Mouse (Mus musculus): ENCODE data around the gene Baz1b.
"Not testable (repeated sequence)": the region's sequence is repeated elsewhere in the genome, so short reads cannot be mapped to it uniquely, and the experiment has no call there.

The Baz1b gene

GRCm38 (mm10) chr5:135179616-135180015 is 7.4 kb upstream of the Baz1b start:
- no peak for DNase-seq (ENCODE audit: low spot score)

DNA sequence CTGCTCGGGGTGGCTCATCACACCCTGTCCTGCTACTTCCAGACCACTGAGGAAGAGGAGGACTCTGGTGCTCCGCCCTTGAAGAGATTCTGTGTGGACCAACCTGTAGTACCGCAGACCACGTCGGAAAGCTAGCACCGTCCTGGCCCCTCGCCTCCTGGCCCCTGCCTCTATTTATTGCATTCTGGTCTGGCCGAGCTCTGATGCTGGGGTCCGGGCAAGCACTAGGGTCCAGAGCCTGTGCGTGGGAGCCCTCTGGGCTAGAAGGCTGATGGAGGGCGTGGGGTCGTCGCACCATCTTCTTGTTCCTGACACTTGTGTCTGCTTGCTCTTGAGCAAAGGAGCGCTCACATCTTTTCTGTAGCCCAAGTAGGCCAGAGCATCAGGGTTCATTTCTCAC is 6.3 kb upstream of the Baz1b start:
- DNase-seq (ENCODE audit: low spot score): no peak

GRCm38 (mm10) chr5:135181776-135182175 is 5.3 kb upstream of the Baz1b start:
- no peak for DNase-seq (ENCODE audit: low spot score)

GRCm38 (mm10) chr5:135183131-135183861 is 3.8 kb upstream of the Baz1b start:
- no peak for DNase-seq (ENCODE audit: low spot score)

DNA sequence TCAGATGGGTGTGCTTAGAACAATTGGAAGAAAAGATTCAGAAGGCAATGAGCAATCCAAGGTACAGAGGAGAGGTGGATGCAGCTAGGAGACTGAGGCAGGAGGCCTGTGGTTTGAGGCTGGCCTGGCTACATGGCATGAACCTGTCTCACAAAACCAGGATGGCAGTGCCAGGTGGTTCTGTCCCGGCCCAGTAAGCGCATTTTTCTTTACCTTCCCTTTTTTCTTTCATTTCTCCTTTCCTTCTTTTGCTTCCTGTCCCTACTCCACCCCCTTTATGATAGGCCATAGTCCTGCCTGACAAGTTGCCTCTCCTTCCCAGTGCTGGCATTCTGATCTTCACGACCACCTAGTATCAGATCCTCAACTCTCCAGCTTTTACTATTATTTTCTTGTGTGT is 2.0 kb upstream of the Baz1b start:
- no peak for DNase-seq (ENCODE audit: low spot score)

DNA sequence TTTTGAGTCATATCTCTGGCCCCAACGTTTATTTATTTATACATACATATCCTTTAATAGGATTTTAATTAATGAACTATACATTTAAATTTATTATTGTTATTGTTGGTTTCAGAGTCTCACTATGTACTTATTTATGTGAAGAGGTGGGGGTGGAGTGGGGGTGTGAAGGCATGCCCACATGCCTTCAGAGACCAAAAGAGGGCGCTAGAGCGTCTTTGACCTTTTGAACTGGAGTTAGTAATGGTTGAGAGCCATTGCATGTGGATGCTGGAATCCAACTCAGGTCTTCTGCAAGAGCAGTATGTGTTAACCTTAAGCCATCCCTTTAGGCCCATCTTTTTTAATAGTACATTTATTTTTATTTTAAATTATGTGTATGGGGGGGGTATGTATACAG is 1.5 kb upstream of the Baz1b start:
- no peak for DNase-seq (ENCODE audit: low spot score)

DNA sequence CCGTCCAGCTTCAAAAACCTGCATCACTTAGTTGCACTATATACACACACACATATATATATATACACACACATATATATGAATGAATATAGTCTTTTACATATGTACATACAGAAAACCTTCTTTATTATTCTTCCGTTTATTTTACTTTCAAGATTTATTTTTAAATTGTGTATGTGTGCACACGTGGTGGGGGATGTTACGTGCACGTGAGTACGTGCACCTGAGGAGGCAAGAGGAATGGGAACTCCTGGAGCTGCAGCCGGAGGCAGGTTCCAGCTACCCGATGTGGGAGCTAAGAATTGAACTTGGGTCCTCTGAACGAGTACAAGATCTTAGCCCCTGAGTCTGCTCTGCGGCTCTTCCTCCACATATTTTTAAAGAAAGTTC is 838 bp upstream of the Baz1b start:
- DNase-seq (ENCODE audit: low spot score): no peak

DNA sequence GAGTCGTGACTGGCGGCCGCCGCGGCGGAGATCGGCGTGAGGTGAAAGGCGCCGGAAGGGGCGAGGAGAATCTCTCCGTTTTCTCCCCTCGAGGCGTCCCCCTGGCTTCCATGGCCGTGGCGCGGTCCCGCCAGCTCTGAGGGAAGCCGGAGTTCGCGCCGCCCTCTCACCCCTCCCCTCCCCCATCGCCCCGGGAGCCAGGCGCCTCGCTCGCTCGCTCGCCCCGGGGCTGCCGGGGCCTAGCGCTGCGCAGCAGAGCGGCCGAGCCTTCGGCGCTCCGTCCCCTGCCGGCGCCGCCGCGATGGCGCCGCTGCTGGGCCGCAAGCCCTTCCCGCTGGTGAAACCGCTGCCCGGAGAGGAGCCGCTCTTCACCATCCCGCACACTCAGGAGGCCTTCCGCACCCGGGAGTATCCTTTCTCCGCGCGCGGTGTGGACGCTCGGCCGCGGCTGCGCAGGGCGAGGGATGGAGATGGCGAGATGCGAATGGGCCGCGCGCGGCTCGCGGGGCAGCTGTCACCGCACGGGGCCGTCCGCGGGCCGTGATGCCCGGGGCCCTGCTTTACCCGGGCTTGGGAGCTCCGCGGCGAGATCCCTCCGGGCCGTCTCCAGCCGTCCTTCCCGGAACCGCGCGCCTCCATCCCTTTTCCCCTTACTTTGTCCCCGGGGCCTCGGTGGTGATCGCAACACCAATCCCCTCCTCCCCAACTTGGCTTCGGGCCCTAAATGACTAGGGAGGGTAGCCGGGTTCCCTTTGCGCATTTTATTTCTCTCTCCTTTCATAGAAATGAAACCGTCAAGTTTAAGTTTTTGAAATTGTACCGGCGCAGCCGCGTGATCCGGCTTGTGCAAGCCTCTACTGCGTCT is 517 bp downstream of the Baz1b start:
- peak; percentile 75 for DNase-seq (ENCODE audit: low spot score)

DNA sequence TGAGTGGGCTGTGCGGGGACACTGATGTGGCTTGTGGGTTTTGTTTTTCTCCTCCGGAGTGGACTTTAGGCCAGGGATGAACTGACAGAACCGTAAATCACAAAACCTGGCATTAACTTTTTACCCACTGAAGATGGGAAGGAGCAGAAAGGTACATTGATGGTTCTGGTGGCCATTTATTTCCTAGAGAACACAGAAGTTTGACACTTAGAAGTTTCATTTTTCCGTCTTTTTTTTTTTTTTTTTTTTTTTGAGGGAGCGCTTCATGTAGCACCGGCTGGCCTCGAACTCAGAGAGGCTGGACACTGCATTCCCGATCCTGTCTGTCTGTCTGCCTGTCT is 1.1 kb downstream of the Baz1b start:
- no peak for DNase-seq (ENCODE audit: low spot score)

DNA sequence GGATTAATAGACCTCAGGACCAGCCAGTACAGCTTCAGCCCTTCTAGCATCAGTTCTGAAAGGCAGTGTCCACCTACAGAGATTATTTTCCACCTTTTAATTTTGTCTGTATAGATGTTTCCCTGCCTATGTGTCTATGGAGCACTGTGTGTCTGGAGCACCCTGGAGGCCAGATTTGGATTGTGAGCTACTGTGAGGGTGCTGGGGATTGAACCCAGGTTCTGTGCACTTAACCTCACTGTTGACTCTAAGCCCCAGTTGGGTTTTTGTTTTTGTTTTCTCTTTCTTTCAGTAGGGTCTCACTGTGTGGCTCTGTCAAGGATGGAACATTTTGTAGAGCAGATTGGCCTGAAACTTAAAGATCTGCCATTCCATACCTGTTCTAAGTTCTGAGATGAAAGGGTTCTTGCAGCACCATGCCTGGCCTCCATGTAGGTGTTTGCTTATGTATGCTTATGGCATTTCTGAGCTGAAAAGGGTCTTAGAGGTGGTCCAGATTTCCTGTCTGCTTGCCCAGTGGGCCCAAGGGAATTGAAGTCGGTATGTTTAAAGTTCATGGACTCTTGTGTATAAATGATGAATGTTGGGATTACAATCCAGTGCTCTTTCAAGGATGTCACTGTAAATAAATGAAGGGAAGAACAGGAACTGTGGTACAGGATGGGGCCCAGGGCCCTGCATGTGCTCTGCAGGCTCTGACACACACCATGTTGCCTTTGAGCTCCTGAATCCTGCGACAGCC is 2.4 kb downstream of the Baz1b start:
- DNase-seq (ENCODE audit: low spot score): no peak

- peak; percentile 62 for DNase-seq (ENCODE audit: low spot score)
These were observed 4.6 kb downstream of the Baz1b start for GRCm38 (mm10) chr5:135191620-135192019.

- DNase-seq (ENCODE audit: low spot score): no peak
These were observed 5.4 kb downstream of the Baz1b start for GRCm38 (mm10) chr5:135192431-135192830.

DNA sequence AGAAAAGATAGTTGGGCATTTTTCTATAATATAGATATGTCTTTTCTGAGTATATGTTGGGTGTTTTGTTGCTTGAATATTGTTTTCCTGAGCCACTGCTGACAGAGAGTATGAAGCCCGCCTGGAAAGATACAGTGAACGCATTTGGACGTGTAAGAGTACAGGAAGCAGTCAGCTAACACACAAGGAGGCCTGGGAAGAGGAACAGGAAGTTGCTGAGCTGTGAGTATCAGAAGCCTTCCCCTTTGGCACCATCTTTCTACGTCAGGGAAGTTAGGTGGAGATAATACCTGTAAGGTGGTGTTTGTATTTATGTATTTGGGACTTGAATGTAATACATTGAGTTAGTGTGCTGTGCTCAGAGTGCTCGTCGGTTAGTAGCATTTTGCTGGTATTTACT is 9.3 kb downstream of the Baz1b start:
- DNase-seq (ENCODE audit: low spot score): no peak

DNA sequence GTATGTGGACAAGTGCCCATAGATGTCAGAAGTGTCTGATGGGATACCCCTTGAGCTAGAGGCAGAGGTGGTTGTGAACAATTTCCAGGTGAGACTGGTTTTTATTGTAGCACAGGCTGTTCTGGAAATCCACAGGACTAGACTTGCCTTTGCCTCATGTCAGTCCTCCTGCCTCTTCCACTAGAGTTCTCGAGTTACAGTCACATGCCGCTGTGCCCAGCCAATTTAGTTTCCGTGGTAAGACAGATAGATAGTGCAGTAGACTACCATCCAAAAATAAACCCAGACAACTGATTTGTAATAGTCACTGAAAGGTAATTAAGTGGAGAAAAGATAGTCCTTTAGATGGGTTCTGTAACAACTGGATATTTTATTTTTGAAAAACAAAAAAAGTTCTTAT is 15.7 kb downstream of the Baz1b start:
- DNase-seq (ENCODE audit: low spot score): no peak

DNA sequence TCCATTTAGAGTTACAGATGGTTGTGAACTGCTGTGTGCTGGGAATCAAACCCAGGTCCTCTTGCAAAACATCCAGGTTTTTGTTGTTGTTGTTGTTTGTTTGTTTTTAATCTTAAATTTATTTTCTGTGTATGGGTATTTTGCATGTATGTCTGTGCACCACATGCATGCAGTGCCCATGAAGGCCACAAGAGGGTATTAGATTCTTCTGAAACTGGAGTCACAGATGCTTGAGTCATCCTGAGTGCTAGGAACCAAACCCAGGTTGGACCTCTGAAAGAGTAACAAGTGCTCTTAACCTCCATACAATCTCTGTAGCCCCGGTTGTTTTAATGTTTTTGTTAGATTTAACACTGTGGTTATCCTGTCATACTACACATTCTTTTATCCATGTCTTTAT is 21.1 kb downstream of the Baz1b start:
- no peak for DNase-seq (ENCODE audit: low spot score)

- DNase-seq (ENCODE audit: low spot score): no peak
These were observed 29.8 kb downstream of the Baz1b start for GRCm38 (mm10) chr5:135216871-135217270.

DNA sequence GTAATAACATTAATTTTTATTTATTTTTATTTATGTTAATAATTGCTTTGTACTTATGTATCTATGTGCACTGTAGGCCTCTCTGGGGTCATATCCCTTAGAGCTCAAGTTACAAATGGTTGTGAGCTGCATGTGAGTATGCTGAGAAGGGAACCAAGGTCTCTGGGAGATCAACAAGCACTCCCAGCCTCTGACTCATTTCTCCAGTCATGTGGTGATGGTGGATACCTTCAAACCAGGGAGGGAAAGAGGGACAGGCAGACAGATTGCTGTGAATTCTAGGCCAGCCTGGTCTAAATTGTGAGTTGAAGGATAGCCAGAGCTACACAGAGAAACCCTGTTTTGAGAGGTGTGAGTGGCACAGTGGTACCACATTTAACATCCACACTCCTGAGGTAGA is 33.9 kb downstream of the Baz1b start:
- DNase-seq (ENCODE audit: low spot score): no peak

DNA sequence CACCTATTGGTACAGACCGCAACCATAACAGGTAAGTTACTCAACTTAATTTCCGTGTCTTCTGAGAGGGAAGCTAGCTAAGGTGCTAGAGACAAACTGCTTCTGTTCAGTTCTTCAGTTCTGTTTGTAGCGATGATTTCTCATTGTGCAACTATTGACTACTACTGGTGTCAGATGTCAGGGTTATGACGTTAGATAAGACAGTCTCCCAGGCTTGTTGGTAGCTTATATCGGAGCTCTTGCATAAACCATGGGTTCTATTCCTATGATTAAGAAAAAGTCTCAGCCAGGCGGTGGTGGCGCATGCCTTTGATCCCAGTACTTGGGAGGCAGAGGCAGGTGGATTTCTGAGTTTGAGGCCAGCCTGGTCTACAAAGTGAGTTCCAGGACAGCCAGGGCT is 35.0 kb downstream of the Baz1b start:
- no peak for DNase-seq (ENCODE audit: low spot score)

DNA sequence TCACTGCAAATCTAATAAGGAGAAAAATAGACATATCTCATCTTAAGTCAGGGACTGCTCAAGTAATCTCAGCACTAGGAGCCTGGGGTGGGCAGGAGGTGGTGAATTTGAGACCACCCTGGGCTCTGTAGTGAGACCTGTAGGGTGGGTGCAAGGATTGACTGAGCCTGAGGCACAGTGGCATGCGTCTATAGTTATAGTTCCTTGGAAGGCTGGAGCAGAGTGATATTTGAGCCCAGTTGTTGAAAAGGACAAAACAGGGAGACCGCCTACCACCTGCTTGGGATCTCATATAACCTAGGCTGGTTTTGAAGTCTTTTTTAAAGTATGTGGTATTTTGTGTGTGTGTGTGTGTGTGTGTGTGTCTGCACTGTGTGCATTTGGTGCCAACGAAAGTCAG is 37.1 kb downstream of the Baz1b start:
- DNase-seq (ENCODE audit: low spot score): no peak

DNA sequence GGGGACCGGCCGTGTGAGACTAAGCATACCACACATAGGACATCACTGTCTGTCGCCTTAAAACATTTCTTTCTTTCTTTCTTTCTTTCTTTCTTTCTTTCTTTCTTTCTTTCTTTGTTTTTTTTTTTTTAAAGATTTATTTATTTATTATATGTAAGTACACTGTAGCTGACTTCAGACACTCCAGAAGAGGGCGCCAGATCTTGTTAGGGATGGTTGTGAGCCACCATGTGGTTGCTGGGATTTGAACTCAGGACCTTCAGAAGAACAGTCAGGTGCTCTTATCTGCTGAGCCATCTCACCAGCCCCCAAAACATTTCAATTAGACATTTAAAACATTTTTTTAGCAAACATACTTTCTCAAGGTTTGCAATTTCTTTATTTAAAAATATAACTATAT is 38.8 kb downstream of the Baz1b start:
- not testable (repeated sequence) for DNase-seq (ENCODE audit: low spot score)

GRCm38 (mm10) chr5:135230186-135230585 is 43.1 kb downstream of the Baz1b start:
- DNase-seq (ENCODE audit: low spot score): no peak

GRCm38 (mm10) chr5:135233166-135233920 is 46.3 kb downstream of the Baz1b start:
- DNase-seq (ENCODE audit: low spot score): no peak
